Mouse (Mus musculus): ENCODE results near the gene Smagp. TPM values are rescaled to one million over a fixed set of nuclear protein-coding genes. Genes with fewer than 3 reads are reported as not detected.

Gene Smagp
- polyA plus RNA-seq, 1 experiment from 2014 or later: 2.4 TPM

DNA sequence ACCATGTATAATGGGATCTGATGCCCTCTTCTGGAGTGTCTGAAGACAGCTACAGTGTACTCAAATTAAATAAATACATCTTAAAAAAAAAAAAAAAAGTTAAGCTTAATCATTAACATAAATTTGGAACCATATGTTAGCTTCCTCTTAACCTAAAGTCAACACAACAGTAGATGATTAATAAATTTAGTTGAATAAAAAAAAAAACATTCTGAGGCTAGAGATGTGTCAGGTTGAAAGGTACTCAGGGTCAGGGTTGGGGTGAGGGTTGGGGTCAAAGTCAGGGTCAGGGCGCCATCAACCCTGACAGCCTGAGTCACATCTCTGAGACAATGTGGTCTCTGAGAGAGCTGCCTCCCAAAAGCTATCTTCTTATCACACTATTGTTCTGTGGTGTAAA lies 17.5 kb upstream of the Smagp start:
- Histone ChIP-seq H3K9ac (replicated peaks; ENCODE audit: low read depth, low read length) (no peak overlapping the region), H3K36me3 (ENCODE audit: control insufficient read depth, insufficient read depth) (no peaks in the 10 kb centered on the region), H3K4me3 (replicated peaks; ENCODE audit: low read length) (no peak overlapping the region), H3K4me1 (replicated peaks; ENCODE audit: control insufficient read depth, insufficient read depth, low read length) (no peaks in the 10 kb centered on the region), H3K4me2 (ENCODE audit: low read length) (no peak overlapping the region), H3K9me3 (ENCODE audit: control insufficient read depth, low read length) (no peaks in the 10 kb centered on the region), H3K27me3 (replicated peaks; ENCODE audit: control insufficient read depth, insufficient read depth, low read length) (no peaks in the 10 kb centered on the region), H3K27ac (ENCODE audit: low read length) (no peak overlapping the region)
- 74% methylated on average over 1 of the region's 1 CpGs for WGBS
- no peak for ATAC-seq

GRCm38 (mm10) chr15:100651610-100652009 lies 14.9 kb upstream of the Smagp start:
- ATAC-seq: no peak
- Histone ChIP-seq H3K9me3 (ENCODE audit: control insufficient read depth, low read length) (no peaks in the 10 kb centered on the region), H3K27me3 (replicated peaks; ENCODE audit: control insufficient read depth, insufficient read depth, low read length) (no peaks in the 10 kb centered on the region), H3K4me3 (replicated peaks; ENCODE audit: low read length) (no peak overlapping the region), H3K9ac (replicated peaks; ENCODE audit: low read depth, low read length) (no peak overlapping the region), H3K36me3 (ENCODE audit: control insufficient read depth, insufficient read depth) (no peaks in the 10 kb centered on the region), H3K4me2 (ENCODE audit: low read length) (no peak overlapping the region), H3K27ac (ENCODE audit: low read length) (no peak overlapping the region), H3K4me1 (replicated peaks; ENCODE audit: control insufficient read depth, insufficient read depth, low read length) (no peaks in the 10 kb centered on the region)
- WGBS: 87% methylated on average over 9 of the region's 9 CpGs

GRCm38 (mm10) chr15:100650111-100650510 lies 13.4 kb upstream of the Smagp start:
- WGBS: 87% methylated on average over 10 of the region's 10 CpGs
- no peak overlapping the region for H3K27ac ChIP-seq (ENCODE audit: low read length)

GRCm38 (mm10) chr15:100646161-100646560 lies 9.4 kb upstream of the Smagp start:
- WGBS: 74% methylated on average over 6 of the region's 6 CpGs
- no peak overlapping the region for H3K27ac ChIP-seq (ENCODE audit: low read length)
- no peak overlapping the region for H3K4me2 ChIP-seq (ENCODE audit: low read length)
- H3K4me3 ChIP-seq (replicated peaks; ENCODE audit: low read length): no peak overlapping the region
- ATAC-seq: no peak
- no peak overlapping the region for H3K9ac ChIP-seq (replicated peaks; ENCODE audit: low read depth, low read length)
- H3K36me3 ChIP-seq (ENCODE audit: control insufficient read depth, insufficient read depth): no peaks in the 10 kb centered on the region
- H3K27me3 ChIP-seq (replicated peaks; ENCODE audit: control insufficient read depth, insufficient read depth, low read length): no peaks in the 10 kb centered on the region
- no peaks in the 10 kb centered on the region for H3K9me3 ChIP-seq (ENCODE audit: control insufficient read depth, low read length)
- H3K4me1 ChIP-seq (replicated peaks; ENCODE audit: control insufficient read depth, insufficient read depth, low read length): no peaks in the 10 kb centered on the region

More at GRCm38 (mm10) chr15:100650111-100650510, 13.4 kb upstream of the Smagp start:
- no peaks in the 10 kb centered on the region for H3K9me3 ChIP-seq (ENCODE audit: control insufficient read depth, low read length)
- H3K4me3 ChIP-seq (replicated peaks; ENCODE audit: low read length): no peak overlapping the region
- ATAC-seq: no peak
- H3K4me2 ChIP-seq (ENCODE audit: low read length): no peak overlapping the region
- H3K27me3 ChIP-seq (replicated peaks; ENCODE audit: control insufficient read depth, insufficient read depth, low read length): no peaks in the 10 kb centered on the region
- no peaks in the 10 kb centered on the region for H3K4me1 ChIP-seq (replicated peaks; ENCODE audit: control insufficient read depth, insufficient read depth, low read length)
- no peak overlapping the region for H3K9ac ChIP-seq (replicated peaks; ENCODE audit: low read depth, low read length)
- no peaks in the 10 kb centered on the region for H3K36me3 ChIP-seq (ENCODE audit: control insufficient read depth, insufficient read depth)

DNA sequence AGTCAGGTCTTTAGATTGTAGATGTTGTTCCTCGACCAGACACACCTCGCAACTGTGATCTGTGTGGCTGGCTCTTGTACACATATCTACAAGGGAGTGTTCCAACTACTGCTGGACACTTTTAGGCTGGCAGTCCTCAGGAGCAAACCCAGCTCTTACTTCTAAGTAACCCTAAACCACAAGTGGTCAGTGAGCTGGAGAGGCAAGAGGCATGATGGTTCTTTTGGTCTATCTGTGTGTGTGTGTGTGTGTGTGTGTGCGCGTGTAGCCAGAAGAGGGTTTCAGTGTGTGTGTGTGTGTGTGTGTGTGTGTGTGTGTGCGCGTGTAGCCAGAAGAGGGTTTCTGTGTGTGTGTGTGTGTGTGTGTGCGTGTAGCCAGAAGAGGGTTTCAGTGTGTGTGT lies 5.7 kb upstream of the Smagp start:
- Histone ChIP-seq H3K9me3 (ENCODE audit: control insufficient read depth, low read length) (no peaks in the 10 kb centered on the region), H3K36me3 (ENCODE audit: control insufficient read depth, insufficient read depth) (no peaks in the 10 kb centered on the region), H3K4me2 (ENCODE audit: low read length) (no peak overlapping the region), H3K9ac (replicated peaks; ENCODE audit: low read depth, low read length) (no peak overlapping the region), H3K27me3 (replicated peaks; ENCODE audit: control insufficient read depth, insufficient read depth, low read length) (peaks cover 16% of the 10 kb centered on the region), H3K27ac (ENCODE audit: low read length) (no peak overlapping the region), H3K4me3 (replicated peaks; ENCODE audit: low read length) (no peak overlapping the region), H3K4me1 (replicated peaks; ENCODE audit: control insufficient read depth, insufficient read depth, low read length) (no peaks in the 10 kb centered on the region)
- WGBS: 93% methylated on average over 7 of the region's 7 CpGs
- no peak for ATAC-seq

DNA sequence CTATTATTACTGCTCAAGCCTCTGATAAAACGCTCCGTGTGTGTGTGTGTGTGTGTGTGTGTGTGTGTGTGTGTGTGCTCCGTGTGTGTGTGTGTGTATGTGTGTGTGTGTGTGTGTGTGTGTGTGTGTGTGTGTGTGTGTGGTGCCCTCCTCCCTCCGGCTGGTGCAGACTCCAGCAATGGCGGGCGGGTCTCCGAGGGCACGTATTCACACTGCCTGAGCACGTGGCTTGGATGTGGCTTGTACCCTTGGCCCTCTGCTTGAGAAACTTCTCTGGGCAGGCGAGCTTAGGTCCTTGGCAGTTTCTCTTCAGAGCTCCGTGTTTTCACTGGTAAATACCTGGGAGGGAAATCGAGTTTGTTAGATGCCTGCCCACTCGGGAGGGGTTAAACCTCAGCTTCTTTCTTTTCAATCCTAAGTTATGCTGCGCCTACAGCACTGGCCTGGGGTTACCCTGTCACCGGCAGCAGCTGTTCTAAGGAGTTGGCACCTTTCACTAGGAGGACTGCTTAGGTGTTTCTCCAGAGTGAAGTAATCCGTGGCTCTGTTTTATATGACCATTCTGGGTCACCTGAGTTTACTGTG lies 4.6 kb upstream of the Smagp start:
- ATAC-seq: no peak
- Histone ChIP-seq H3K36me3 (ENCODE audit: control insufficient read depth, insufficient read depth) (no peaks in the 10 kb centered on the region), H3K27me3 (replicated peaks; ENCODE audit: control insufficient read depth, insufficient read depth, low read length) (peaks cover 23% of the 10 kb centered on the region), H3K9ac (replicated peaks; ENCODE audit: low read depth, low read length) (no peak overlapping the region), H3K9me3 (ENCODE audit: control insufficient read depth, low read length) (no peaks in the 10 kb centered on the region), H3K27ac (ENCODE audit: low read length) (no peak overlapping the region), H3K4me2 (ENCODE audit: low read length) (no peak overlapping the region), H3K4me1 (replicated peaks; ENCODE audit: control insufficient read depth, insufficient read depth, low read length) (peaks cover 11% of the 10 kb centered on the region), H3K4me3 (replicated peaks; ENCODE audit: low read length) (no peak overlapping the region)
- 68% methylated on average over 15 of the region's 16 CpGs for WGBS

- H3K27me3 ChIP-seq (replicated peaks; ENCODE audit: control insufficient read depth, insufficient read depth, low read length): peaks cover 31% of the 10 kb centered on the region
- ATAC-seq: no peak
- H3K4me1 ChIP-seq (replicated peaks; ENCODE audit: control insufficient read depth, insufficient read depth, low read length): peaks cover 13% of the 10 kb centered on the region
- no peaks in the 10 kb centered on the region for H3K36me3 ChIP-seq (ENCODE audit: control insufficient read depth, insufficient read depth)
- 77% methylated on average over 16 of the region's 16 CpGs for WGBS
- H3K27ac ChIP-seq (ENCODE audit: low read length): no peak overlapping the region
- no peak overlapping the region for H3K9ac ChIP-seq (replicated peaks; ENCODE audit: low read depth, low read length)
- H3K4me2 ChIP-seq (ENCODE audit: low read length): no peak overlapping the region
- H3K4me3 ChIP-seq (replicated peaks; ENCODE audit: low read length): no peak overlapping the region
- no peaks in the 10 kb centered on the region for H3K9me3 ChIP-seq (ENCODE audit: control insufficient read depth, low read length)
Measured at GRCm38 (mm10) chr15:100639972-100640750, 3.4 kb upstream of the Smagp start.

- H3K36me3 ChIP-seq (ENCODE audit: control insufficient read depth, insufficient read depth): no peaks in the 10 kb centered on the region
- H3K27ac ChIP-seq (ENCODE audit: low read length): no peak overlapping the region
- H3K9ac ChIP-seq (replicated peaks; ENCODE audit: low read depth, low read length): no peak overlapping the region
- H3K4me3 ChIP-seq (replicated peaks; ENCODE audit: low read length): no peak overlapping the region
- ATAC-seq: no peak
- H3K27me3 ChIP-seq (replicated peaks; ENCODE audit: control insufficient read depth, insufficient read depth, low read length): peaks cover 42% of the 10 kb centered on the region
- no peak overlapping the region for H3K4me2 ChIP-seq (ENCODE audit: low read length)
- peaks cover 13% of the 10 kb centered on the region for H3K4me1 ChIP-seq (replicated peaks; ENCODE audit: control insufficient read depth, insufficient read depth, low read length)
- H3K9me3 ChIP-seq (ENCODE audit: control insufficient read depth, low read length): no peaks in the 10 kb centered on the region
- 18% methylated on average over 6 of the region's 6 CpGs for WGBS
Measured at GRCm38 (mm10) chr15:100637661-100638060, 921 bp upstream of the Smagp start.

DNA sequence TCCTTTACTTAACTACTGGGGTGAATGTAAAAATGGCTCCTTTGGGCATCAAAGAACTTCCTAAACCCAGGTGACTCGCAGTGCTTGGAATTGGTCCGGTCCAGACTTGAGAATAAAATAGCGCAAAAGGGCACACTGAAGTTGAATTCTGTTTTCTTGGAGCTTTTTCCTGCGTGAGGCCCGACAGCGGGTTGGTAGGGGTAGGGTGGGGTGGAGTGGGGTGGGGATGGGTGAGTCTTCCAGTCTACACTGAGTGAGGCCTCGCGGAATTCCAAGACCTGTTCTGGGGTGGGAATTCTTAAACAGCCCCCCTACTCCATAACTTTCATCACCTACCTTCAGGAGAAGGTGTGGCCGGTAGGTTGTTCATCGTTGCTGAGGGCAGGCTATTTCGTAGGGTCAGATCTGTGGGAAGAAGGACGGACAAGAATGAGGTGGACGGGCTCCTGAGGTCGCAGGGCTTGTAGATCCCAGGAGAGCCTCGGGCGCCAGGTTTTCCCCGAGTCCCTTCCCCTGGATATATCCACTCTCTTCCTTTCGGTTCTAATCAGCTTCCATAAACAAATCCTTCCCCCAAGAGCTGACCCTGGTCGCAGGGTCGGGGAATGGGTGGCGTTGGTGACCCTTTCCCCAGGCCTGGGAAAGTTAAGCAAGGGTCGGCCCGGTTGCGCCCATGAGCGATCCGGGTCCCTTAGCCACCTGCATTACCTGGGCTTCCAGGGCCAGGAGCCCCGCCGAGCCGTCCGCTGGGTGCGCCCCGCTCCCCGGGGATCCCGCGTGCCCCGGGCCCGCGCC lies 692 bp downstream of the Smagp start:
- H3K4me3 ChIP-seq (replicated peaks; ENCODE audit: low read length): peak overlapping the region; percentile 41
- WGBS: 3% methylated on average over 38 of the region's 38 CpGs
- no peak for ATAC-seq
- H3K9ac ChIP-seq (replicated peaks; ENCODE audit: low read depth, low read length): peak overlapping the region; percentile 40; the same call in 1 of the 2 replicates
- peaks cover 42% of the 10 kb centered on the region for H3K27me3 ChIP-seq (replicated peaks; ENCODE audit: control insufficient read depth, insufficient read depth, low read length)
- no peak overlapping the region for H3K27ac ChIP-seq (ENCODE audit: low read length)
- H3K4me2 ChIP-seq (ENCODE audit: low read length): peak overlapping the region; percentile 62
- H3K36me3 ChIP-seq (ENCODE audit: control insufficient read depth, insufficient read depth): no peaks in the 10 kb centered on the region
- peaks cover 13% of the 10 kb centered on the region for H3K4me1 ChIP-seq (replicated peaks; ENCODE audit: control insufficient read depth, insufficient read depth, low read length)
- H3K9me3 ChIP-seq (ENCODE audit: control insufficient read depth, low read length): no peaks in the 10 kb centered on the region

Measured in forebrain, embryonic 16.5 days (tissue).